ENCODE assay signal across 13 mouse cellular contexts in the genomic region with DNA sequence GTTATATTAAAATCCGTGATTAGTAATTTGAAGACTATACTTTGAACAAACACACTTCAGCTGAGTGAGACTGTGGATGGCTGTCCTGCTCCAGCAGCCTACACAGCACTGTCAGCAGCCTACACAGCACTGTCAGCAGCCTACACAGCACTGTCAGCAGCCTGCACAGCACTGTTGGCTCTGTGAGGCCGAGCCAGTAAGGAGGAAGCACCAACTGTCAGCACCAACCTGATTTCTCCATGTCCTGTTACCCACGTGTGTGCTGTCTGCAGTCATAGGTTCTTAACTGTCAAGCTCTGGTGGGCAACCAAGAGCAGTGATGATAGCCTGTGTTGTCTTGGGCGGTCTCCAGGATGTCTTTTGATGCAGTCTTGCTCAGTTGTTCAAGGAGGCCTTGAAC.
"Had no signal": no experiment of that assay in that cellular context is flagged by ENCODE, and none has a peak within 500 bp of the region (broad histone marks: within the 10 kb centered on the region; RNA-seq: fewer than 3 reads in every experiment).

No protein-coding gene starts in this region.

- H3K27ac ChIP-seq: limb, embryonic 12.5 days; midbrain, embryonic 12.5 days; neural tube, embryonic 13.5 days; stomach, postnatal 0 days had no signal

- H3K9me3 ChIP-seq: limb, embryonic 12.5 days; midbrain, embryonic 12.5 days; neural tube, embryonic 13.5 days had no signal

- DNase-seq: kidney, adult 8-10 months; kidney, postnatal 25 days; lung, embryonic 14.5 days; lung, postnatal 10 days; lung, postnatal 4 days; retina, postnatal 1 day; right cerebral cortex, postnatal 14 days had no signal

- H3K4me2 ChIP-seq: limb, embryonic 12.5 days; lung, embryonic 14.5 days; midbrain, embryonic 12.5 days; neural tube, embryonic 13.5 days had no signal

- H3K9ac ChIP-seq: limb, embryonic 12.5 days; lung, embryonic 14.5 days; midbrain, embryonic 12.5 days; neural tube, embryonic 13.5 days had no signal

- ATAC-seq: intestine, embryonic 16.5 days; midbrain, embryonic 16.5 days had no signal

- H3K27me3 ChIP-seq: limb, embryonic 12.5 days; midbrain, embryonic 12.5 days; neural tube, embryonic 13.5 days had no signal

- H3K4me1 ChIP-seq: limb, embryonic 12.5 days; midbrain, embryonic 12.5 days; neural tube, embryonic 13.5 days had no signal

- H3K4me3 ChIP-seq: limb, embryonic 12.5 days; midbrain, embryonic 12.5 days; neural tube, embryonic 13.5 days had no signal
